Mouse (Mus musculus): ENCODE measurements at regions not wholly inside any gene's neighbourhood (a gene's known extent, or its start where the extent isn't known, plus 50 kb on each side); places are given as distances from the start of the nearest gene placed in this dataset.
"Not testable (repeated sequence)": the region's sequence is repeated elsewhere in the genome, so short reads cannot be mapped to it uniquely, and the experiment has no call there.

DNA sequence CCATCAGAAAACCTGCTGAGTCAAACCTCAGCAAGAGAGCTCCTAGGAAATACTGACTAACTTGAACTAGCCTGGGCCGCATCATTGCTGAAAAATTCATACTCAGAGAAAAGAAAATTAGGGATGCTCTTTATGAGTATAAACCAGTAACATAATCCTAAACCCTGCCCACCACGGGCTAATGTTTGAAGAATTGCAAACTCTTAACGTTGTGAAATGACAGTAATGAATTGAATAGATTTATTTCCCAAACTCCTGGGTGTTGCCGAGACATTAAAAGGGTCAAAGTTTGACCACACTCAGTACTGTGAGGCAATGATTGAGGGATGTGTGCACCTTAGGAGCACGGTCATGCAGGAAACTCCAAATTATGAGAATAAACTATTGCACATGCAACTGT, 125.3 kb downstream of the Gipc2 start:
- DNase-seq = no peak

DNA sequence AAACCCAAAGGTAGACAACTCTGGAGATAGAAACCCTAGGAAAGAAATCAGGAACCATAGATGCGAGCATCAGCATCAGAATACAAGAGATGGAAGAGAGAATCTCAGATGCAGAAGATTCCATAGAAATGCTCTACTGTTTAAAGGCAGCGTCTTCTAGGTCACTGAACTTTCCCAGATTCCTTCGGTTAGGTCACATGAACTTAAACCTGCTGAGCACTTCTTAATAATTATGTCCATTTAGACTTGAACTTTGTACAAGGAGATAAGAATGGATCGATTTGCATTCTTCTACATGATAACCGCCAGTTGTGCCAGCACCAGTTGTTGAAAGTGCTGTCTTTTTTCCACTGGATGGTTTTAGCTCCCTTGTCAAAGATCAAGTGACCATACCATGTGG, 129.2 kb downstream of the Gipc2 start:
- DNase-seq = not testable (repeated sequence)

DNA sequence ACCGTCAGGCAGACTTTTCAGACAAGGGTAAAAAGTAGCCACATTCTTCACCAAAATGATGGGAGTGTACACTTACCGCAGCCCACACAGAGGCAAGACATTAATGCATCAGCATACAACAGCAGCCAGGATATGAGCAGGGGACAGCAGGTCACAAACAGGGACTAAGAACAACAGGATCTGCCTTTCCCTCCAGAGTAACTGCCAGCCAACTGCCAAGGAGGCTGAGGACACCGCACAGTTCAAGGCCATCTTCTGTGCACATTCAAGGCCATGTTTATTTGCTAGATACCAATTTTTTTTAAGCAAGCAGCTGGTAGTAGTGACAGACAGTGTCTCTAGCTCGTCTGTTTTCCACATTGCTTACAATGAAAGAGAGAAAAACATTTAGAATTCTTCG, 130.6 kb downstream of the Gipc2 start:
- DNase-seq = no peak

DNA sequence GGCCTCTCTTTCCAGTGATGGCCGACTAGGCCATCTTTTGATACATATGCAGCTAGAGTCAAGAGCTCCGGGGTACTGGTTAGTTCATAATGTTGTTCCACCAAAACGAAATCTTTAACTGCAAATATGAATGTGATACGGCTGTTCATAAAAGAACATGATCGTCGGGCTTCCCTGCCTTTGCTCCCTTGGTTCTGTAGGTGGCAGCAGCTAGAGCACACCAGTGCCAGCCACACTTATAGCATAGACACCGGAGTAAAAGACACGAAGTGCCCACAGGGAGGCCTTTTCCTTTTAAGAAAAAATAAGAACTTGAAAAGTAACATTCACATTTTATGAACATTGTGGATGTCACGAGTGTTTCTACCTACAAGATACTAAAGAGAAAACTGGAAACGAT, 131.3 kb downstream of the Gipc2 start:
- no peak for DNase-seq

DNA sequence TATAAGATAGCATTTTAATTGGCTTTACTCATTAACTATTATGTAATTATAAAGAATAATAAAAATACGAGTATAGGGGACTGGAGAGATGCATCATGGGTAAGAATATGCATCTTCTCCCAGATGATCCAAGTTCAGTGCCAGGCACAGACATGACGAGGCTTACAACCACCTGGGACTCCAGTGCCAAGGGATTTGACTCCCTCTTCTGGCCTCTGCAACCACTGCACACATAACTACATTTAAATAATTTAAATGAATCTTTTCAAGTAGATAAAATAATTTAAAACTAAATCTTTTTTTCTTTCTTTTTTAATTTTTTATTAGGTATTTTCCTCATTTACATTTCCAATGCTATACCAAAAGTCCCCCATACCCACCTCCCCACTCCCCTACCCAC, 131.8 kb downstream of the Gipc2 start:
- DNase-seq = no peak

DNA sequence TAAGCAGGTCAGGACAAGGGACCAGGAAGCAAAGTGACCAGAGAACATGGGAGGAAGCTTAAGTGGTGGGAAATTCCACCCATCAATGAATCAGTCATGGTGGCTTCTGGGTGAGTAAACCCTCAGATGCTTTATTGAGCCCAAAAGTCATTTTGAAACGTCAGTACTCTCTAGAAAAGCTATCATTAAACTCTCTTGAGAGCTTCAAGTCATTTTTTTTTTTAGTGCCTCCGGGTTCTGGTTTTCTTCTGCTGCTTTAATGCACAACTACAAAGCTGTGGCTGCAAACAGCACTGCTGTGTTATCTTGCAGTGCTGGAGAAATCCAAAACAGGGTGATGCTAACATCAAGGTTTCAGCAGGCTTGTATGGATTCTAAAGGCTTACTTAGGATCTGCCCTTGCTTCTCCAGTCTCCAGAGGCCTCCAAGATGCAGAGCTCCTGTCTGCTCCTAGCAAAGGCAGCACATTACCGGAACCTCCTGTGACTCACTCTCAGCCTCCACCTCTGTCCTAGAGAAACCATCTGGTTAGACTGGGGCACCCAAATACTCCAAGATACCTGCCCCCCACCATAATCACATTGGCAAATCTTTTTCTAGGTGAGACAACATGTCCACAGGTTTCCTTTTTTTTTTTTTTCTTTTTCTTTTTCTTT, 133.2 kb downstream of the Gipc2 start:
- DNase-seq = no peak

DNA sequence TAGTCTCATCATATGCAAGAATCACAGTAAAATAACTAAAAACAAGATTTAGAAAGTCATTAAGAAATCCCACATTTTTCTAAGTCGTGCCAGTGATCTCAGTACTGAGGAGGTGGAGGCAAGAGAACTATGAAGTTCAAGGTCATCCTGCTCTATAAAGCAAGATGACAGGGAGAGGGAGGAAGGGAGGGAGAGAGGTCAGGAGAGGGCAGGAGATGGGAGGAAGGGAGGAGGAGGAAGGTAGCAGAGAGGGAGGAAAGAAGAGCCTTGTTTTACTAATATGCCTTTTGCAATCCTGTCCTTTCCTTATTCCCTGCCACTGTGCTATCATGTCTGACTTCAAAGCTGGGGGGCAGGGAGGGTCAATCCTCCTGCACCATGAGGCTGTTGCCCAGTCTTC, 137.3 kb downstream of the Gipc2 start:
- DNase-seq = no peak

DNA sequence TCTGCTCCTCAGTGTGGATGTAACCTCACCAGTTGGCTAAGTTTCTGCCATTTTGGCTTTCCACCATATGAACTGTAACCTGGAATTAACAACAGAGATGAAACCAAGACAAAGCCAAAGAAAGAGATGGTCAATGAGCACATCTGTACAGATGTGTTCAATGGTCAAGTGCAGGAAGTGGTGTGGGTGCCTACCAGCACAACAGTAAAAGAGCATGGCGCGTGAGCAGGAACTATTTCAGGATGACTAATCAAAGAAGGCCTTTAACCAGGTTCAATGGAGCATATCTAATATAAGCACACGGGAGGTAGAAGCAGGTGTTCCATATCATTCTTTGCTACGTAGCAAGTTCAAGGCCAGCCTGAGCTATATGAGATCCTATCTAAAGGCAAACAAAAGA, 140.0 kb downstream of the Gipc2 start:
- DNase-seq = no peak

DNA sequence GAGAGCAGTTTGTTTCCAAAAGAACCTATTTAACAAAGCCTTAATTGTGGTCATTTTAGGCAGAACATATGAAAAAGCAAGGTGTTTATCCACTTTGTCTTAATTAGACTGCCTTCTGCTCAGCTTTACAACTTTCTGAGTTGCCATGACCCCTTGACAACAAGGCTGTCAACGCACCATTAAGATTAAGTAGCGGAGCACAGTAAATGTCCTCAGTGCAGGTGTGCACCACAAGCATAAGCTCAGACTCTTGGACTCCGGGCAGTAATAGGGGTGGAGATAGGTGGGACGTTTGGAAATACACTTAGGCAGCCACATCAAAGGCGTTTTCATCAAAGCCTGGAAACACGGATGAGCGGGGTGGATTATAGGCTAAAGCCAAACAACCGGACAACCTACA, 140.9 kb downstream of the Gipc2 start:
- no peak for DNase-seq

DNA sequence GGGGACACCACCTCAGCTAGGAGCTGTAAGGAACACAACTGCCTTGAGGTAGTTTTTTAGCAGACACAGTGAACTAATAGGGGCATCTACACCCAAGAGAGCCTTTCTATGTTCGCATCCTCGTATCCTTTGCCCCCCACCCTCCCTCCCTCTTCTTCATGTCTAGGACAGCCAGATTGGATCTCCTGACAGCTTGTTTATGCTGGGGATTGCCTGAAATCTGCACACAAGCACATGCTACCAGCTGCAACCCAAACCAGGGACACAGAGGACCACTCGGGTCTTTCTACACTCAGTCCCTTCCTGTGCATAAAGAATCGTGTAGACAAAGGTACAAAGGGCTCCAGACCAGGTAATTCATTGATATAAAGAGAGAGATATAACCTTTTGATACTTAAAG, 159.3 kb downstream of the Gipc2 start:
- no peak for DNase-seq

DNA sequence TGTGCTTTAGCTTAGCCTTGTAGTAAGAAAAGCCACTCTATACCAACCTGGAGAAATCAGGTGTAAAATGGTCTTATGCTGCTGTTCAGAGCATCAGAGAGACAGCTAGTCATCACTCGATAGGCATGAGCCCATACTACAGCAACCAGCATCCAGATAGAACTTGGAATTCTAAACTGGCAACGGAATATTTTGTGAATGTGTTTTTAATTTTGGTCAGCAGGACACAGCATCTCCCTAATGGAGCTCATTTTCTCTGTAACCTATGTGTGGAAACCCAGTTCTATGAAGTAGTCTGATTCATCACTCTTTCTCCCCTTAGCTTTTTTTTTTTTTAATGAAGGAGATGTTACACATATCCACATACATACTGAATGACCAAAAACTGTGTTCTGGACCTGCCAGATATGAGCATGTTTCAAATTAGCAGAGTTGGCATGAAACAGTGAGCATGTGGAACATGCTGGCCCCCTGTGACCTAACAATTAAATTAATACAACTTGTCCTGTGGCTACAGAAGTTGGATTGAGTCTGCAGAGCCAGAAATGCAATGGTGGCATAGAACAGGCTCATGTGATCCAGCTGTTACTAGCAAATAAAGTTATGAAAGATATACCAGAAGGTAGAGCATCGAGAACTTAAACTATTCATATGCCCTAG, 160.5 kb downstream of the Gipc2 start:
- no peak for DNase-seq

DNA sequence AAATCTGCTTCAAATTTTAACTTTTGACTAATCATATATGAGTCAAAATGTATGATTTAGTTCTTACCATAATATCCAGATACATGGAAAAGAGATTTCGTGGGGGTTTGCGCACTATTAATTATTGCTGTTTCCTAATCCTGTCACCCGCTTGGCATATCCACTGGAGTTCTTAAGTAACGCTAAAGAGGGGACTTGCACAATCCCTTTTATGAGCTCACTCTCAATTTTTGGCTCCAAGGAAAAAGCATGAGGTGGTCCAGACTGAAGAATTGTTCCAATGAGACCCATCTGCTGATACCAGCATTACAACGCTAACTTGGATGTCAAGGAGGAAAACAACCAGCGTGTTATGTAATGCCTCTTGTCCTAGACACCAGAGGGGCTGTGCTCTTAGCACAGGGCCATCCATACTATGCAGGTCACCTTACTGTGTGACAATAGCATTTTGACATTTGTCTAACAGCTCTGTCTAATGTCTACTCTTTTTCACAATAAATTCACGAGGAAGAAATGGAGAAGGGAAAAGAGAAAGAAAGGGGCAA, 161.5 kb downstream of the Gipc2 start:
- DNase-seq = no peak

DNA sequence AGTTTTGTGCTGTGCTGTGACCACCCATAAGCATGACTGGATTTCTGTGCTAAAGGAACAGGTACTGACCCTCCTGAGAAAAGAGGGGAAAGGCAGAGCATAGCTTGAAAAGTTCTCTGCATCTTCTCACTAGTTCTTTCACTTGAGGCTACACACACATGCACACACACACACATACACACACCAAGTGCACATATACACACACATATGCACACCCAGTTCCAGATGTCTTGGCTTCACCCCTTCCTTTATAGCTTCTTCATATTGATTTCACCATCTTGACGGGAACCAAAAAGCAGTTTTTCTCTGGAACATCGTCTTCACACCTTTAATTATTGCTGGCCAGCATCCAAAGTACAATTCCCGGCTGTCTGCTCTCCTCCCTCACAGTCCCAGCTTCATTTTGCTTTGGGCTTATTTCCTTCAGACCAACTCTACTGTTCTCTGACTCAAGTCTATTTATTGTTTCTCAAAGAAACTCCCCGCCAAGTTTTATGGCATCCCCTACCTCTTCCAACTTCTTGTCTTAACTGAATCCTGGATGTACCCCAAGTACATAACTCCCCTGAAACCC, 160.2 kb upstream of the Ptgfr start:
- no peak for DNase-seq

DNA sequence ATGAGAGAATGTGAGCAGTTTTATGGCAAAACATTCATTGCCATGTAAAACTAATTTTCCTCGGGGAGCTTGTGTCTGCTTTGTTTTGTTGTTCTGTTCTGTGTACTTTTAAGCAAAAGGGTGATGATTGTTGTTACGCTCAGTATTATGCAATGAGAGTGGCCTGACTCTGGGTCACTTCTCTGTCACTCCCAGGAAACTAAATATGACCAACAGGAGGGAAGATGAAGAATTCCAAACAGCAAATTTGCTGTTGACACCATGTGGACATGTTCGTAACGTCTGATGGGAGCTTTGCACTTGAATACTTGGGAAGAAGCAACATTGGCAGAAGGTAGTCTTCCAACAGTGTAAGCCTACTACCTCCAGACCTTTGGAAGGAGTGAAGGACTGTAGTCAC, 159.7 kb upstream of the Ptgfr start:
- no peak for DNase-seq

DNA sequence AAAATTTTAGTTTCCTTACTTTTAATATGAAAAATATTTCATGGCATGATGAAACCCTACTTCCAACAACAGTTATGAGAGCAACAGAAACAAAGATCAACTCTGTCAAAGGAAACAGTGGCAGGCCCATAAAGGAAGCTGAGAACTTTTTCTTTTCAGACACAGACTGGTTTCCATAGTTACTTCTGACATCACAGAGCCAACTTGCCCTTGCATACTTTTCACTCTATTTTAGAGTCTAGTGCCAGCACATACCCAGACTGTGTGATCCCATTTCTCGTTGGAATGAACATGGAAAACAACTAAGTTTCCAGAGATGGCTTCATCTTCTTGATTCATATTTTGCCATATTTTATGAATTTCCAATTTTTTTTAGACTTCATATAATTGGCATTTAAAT, 150.8 kb upstream of the Ptgfr start:
- no peak for DNase-seq

DNA sequence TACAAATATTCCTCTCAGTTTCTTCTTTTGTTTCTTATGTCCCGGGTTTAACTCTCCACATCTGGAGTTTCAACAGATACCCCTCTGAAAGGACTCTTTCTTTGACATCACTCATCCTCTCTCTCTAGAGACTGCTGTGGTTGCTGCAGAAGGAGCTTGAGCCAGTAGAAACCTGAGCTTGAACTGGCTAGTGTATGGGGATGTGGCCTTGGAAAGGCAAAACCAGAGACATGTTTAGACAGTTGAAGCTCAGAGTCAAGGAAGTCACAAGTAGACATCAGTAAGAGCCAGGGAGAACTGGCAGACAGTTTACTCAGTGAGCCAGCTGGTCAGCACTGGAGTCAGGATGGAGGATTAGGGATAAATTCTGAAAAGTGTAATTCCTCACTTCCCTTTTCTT, 140.7 kb upstream of the Ptgfr start:
- DNase-seq = no peak

DNA sequence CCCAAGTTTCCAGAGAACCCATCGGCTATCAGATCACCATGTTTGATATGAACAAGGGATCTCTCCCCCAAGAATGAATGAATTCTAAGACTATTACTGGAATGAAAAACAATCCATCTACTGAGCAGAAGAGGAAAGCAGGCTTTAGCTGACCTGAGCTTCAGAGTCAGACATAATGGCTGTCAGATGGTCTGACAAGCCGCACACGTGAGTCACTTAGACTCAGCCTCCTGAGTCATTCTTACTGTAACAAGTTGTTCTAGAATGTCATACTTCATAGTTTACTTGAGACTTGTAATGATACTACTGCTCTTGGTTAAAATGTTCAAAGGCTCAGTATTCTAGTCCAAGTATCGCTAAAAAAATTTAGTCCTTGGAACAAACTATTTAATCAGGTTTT, 140.2 kb upstream of the Ptgfr start:
- DNase-seq = no peak

DNA sequence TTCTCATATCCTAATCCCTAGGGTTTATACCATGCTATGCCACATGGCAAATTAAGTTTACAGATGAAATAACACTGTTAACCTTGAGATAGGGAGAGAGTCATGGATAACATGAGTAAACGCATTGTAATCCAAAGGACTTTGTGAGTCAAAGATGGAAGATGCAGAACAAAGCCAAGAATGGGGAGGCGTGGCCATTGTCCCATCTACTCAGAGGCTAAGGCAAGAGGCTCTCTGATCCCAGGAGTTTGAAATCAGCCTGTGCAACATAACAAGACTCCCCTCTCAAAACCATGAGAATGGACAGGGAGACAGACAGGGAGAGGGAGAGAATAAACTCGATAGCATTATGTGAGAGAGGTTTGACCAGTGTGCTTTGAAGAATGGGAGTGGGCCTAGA, 112.4 kb upstream of the Ptgfr start:
- DNase-seq = no peak

DNA sequence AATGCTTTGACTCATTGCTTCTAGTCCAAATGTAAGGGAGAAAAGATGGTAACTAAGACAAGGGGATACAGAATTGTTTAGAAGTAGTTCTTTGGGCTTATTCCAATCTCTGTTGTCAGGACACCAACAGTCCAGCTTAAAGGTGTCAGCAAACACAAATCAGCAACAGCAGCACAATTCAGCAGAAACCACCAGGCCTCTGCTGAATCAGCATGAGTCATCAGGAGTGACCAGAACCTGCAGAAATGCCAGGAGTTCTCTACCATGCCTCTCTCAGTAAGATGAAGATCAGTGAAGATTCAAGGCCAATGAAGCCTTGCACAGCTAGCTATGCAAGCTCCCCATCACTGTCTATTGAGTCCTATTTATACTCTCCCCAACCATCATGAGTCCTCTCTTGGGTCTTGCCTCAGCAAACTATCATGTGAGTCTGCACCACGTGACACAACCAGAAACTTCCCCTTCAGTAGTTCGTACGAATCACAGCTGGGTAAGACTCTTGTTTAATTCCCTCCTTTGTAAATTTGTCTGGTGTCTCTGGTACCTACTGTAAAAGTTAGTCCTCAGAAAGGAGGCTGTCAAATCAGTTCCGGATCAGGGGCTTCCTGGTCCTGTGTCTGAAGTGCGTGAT, 110.7 kb upstream of the Ptgfr start:
- DNase-seq = no peak

DNA sequence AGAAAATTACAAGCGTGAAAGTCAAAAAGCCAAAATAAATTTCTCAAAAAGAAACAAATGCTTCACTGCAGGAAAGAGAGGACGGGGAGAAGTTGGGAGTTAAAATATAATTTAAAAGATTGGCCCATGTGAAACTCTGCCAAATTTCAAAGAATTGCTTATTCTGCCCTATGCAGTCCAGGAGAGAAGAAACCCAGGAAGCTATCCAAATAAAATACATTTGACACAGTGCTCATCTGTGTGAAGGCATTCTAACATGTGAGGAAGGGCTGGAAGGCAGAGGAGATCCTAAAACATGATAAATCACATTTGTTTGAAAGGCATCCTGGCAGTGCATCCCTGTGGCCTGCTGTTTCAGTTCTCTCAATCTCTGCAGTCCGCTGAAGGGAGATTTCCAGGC, 108.5 kb upstream of the Ptgfr start:
- DNase-seq = no peak

DNA sequence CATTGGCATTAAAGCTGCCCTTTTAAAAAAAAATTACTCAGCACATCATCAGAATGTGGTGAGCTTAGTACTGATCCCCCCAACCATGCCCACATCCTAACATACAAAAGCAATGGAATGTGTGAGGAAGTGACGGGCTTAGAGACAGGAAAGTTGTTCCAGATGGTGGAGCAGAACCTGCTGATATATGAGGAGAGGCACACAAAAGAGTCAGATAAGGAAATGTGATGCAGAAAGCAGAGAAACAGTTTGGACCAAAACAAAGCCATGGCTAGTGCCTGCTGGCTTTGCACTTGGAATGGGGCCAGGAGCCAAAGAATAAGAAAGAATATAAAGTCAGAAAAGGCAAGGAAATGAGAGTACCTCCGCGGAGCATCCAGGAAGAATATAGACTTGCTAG, 106.1 kb upstream of the Ptgfr start:
- DNase-seq = no peak

DNA sequence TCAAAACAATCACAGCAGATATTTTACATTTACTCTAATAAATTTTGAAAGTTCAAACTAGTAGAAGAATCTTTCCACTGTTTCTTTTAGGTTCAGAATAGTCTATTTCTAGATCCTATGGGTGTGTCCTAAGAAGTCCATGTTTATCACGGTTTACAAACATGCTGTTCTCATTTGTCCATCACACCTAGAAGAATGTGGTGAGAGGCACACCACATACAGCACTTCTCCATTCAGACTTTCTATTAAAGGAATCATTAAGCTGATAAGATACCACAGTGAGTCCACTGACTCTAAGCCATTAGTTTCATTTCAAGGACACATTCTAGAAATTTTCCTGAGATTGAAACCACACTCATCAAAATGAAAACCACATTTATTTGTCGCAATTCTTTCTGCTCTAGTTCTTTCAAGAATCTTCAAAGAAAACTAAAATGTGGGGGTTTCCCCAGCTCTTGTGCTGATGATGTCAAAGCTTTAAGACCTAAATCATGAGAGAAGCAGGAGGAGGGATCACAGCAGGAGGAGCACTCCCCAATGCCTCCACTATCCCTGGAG, 101.1 kb upstream of the Ptgfr start:
- no peak for DNase-seq

DNA sequence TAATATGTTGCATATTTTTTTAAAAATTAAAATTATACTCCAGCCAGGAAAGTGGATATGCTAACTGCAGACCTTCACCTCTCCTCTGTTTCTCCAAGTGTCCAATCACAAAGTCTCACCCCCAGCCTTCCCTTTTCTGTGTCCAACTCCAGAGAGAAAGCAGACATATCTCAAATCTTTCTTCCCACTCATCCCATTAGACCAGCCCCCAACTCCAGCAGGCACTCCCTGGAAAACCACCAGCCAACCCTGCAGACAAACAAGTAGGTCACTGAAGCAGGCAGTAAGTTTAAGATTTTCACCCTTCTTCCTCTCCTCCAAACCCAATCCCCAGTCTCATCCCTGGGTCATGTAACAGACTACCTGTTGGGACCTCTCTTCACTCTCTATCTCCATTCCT, 94.2 kb upstream of the Ptgfr start:
- DNase-seq = no peak

DNA sequence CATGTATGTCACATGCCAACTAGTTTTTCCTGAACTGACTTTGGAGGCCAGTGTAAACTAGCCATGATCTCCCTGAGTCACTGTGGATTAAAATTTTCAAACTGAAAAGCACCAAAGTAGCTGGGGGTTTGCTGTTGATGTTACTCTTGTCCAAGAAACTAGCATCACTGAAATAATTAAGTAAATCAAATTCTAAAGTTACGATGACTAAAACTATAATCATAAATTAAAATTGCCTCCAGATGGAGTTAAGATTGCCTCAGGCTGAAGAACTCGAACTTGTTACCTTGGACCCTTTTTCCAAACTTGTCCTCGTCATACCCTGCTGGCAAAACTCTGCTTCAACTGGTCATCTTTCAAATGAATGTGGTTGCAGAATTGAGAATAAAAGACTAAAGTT, 93.7 kb upstream of the Ptgfr start:
- no peak for DNase-seq

All from cerebellum, adult 8-10 months (tissue).